Mouse (Mus musculus) midbrain, embryonic 16.5 days (tissue): Measurements from ENCODE around the gene Gulp1. TPM values are rescaled to one million over a fixed set of nuclear protein-coding genes. Genes with fewer than 3 reads are reported as not detected.

ENCODE experiments used
- ATAC-seq: fragments of 200-750 bp; cut with Nextera tagmentation; 2 replicates; pipeline ENCODE4 v1.8.0; 2017; ENCODE audit warnings: moderate TSS enrichment
- H3K27ac ChIP-seq: fragments of 300-500 bp; sonication (generic); 2 replicates; pipeline ENCODE4 v1.5.1; 2014; ENCODE audit warnings: mild to moderate bottlenecking, low read length, mixed read lengths
- H3K27me3 ChIP-seq: fragments of 300-500 bp; sonication (generic); 2 replicates; pipeline ENCODE4 v1.6.1; 2014; ENCODE audit warnings: low read depth, low read length, mixed read lengths; ENCODE audit not compliant: control insufficient read depth, insufficient read depth
- H3K36me3 ChIP-seq: fragments of 300-500 bp; sonication (generic); 2 replicates; pipeline ENCODE4 v1.6.1; 2014; ENCODE audit warnings: mild to moderate bottlenecking, low read length, moderate library complexity, mixed read lengths; ENCODE audit not compliant: control insufficient read depth, insufficient read depth
- H3K4me1 ChIP-seq: fragments of 300-500 bp; sonication (generic); 2 replicates; pipeline ENCODE4 v1.6.1; 2014; ENCODE audit warnings: mild to moderate bottlenecking, low read length, mixed read lengths; ENCODE audit not compliant: control insufficient read depth, insufficient read depth
- H3K4me2 ChIP-seq: fragments of 300-500 bp; sonication (generic); 2 replicates; pipeline ENCODE4 v1.6.1; 2014; ENCODE audit warnings: mild to moderate bottlenecking, low read length, mixed read lengths
- H3K4me3 ChIP-seq: fragments of 300-500 bp; sonication (generic); 2 replicates; pipeline ENCODE4 v1.5.1; 2014; ENCODE audit warnings: low read depth, mild to moderate bottlenecking, low read length, moderate library complexity, mixed read lengths
- H3K9ac ChIP-seq: fragments of 300-500 bp; sonication (generic); 2 replicates; pipeline ENCODE4 v1.6.1; 2014; ENCODE audit warnings: low read depth, low read length, mixed read lengths
- H3K9me3 ChIP-seq: fragments of 300-500 bp; sonication (generic); replicated peaks from 2 replicates; pipeline ENCODE4 v1.6.1; 2014; ENCODE audit warnings: mild to moderate bottlenecking, low read length, mixed read lengths; ENCODE audit not compliant: control insufficient read depth, poor library complexity, severe bottlenecking
- WGBS: fragments of 180-500 bp; shearing (Covaris S2); extraction: QIAGEN DNeasy Blood & Tissue Kit; methylation state at CpG from one replicate; pipeline ENCODE4 v1.1.7; 2014; 5-methylcytosine and 5-hydroxymethylcytosine counted together
- polyA plus RNA-seq: library from polyadenylated mRNA; unstranded; fragments of >200 nt; fragmentation: Nextera tagmentation; extraction: Ambion mirVana; gene quantifications from 2 replicates; pipeline ENCODE4 v1.2.1, GENCODE M21; 2015

Gene Gulp1
- polyA plus RNA-seq = 7.6 TPM in 2 replicates

DNA sequence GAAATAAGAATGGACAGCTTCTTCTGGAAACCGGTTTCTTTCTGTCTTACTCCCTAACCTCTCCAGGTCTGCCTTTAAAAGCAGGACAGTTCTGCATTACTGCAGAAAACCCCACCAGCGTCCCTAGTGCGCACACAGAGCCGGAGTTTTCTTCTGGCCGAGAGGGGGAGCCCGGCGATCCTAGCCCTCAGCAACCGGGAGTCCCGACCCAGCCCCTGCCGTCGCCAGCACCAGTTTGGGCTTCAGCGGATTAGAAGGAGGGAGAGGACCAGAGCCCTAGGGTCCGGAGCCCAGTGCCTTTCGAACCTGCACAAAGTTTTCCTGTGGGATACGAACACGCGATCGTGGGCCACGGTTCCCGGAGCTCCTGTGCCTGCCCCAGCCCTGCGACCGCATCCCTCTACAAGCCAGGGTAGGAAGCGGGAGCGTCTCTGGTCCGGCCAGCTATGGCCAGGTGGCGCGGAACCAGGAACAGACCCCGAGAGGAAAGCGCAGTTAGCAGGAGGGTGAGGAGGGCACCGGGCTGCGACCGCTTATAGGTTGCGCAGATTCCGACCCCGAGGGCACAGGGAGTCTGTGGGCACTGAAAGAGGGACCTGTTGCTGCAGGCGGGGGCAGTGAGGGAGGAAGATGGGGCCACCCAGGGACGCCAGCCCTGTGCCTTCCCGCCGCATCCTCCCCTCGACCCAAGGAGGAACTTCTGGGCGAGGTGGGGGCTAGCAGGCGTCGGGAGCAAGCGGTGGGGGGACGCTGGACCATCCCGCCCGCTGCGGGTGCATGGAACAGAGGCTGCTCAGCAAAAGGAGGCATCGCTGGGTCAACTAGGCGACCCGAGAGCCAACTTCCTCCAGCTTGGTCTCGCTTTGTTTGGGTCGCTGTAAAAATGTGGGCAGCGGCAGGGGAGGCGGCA lies at the start of gene Gulp1:
Gulp1 (plus strand) TSS at position 51 of the 910 bp plus-strand sequence.
- H3K9me3 ChIP-seq = no peaks in the 10 kb centered on the region
- peaks cover 4% of the 10 kb centered on the region for H3K4me1 ChIP-seq
- peak; percentile 86 for ATAC-seq
- H3K27ac ChIP-seq = peak within 1 kb of the TSS; percentile 66
- H3K27me3 ChIP-seq = no peaks in the 10 kb centered on the region
- WGBS = under 1% methylated on average over 52 of the region's 55 CpGs
- H3K36me3 ChIP-seq = no peaks in the 10 kb centered on the region
- peak within 1 kb of the TSS; percentile 61 for H3K4me3 ChIP-seq
- H3K9ac ChIP-seq = peak within 1 kb of the TSS; percentile 67
- H3K4me2 ChIP-seq = peak within 1 kb of the TSS; percentile 85

DNA sequence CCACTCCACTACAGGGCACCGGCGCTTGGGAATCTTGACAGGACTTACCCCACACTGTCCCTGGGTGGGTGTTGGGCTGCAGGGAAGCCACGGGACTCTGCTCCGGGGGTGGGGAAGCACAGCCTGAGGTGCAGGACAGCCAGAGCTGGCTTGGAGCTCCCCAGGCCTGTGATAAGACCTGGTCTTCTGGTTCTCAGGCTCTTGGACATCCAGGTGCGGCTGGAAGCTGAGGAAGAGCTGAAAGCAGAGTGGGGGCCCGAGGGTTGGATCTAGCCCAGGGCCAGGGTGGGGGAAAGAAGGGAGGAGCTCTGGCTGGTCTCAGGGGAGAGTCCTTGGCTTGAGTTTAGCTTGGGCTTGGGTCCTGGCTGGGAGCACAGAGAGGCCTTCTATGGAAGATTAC lies 1.1 kb upstream of the Gulp1 start:
- no peak for ATAC-seq
- WGBS = 80% methylated on average over 6 of the region's 6 CpGs
- no peaks in the 10 kb centered on the region for H3K36me3 ChIP-seq
- H3K27me3 ChIP-seq = no peaks in the 10 kb centered on the region
- no peak overlapping the region for H3K27ac ChIP-seq
- no peak overlapping the region for H3K9ac ChIP-seq
- H3K9me3 ChIP-seq = no peaks in the 10 kb centered on the region
- no peak overlapping the region for H3K4me3 ChIP-seq
- peaks cover 4% of the 10 kb centered on the region for H3K4me1 ChIP-seq
- H3K4me2 ChIP-seq = no peak overlapping the region

GRCm38 (mm10) chr1:44552371-44552841 lies 1.1 kb downstream of the Gulp1 start:
- Histone ChIP-seq H3K9me3 (no peaks in the 10 kb centered on the region), H3K27ac (peak overlapping the region; percentile 66; the same call in 1 of the 2 replicates), H3K4me1 (peaks cover 4% of the 10 kb centered on the region), H3K9ac (peak overlapping the region; percentile 67), H3K4me3 (peak overlapping the region; percentile 61), H3K4me2 (peak overlapping the region; percentile 85), H3K36me3 (no peaks in the 10 kb centered on the region), H3K27me3 (no peaks in the 10 kb centered on the region)
- WGBS = 5% methylated on average over 15 of the region's 15 CpGs
- ATAC-seq = peak; percentile 79

DNA sequence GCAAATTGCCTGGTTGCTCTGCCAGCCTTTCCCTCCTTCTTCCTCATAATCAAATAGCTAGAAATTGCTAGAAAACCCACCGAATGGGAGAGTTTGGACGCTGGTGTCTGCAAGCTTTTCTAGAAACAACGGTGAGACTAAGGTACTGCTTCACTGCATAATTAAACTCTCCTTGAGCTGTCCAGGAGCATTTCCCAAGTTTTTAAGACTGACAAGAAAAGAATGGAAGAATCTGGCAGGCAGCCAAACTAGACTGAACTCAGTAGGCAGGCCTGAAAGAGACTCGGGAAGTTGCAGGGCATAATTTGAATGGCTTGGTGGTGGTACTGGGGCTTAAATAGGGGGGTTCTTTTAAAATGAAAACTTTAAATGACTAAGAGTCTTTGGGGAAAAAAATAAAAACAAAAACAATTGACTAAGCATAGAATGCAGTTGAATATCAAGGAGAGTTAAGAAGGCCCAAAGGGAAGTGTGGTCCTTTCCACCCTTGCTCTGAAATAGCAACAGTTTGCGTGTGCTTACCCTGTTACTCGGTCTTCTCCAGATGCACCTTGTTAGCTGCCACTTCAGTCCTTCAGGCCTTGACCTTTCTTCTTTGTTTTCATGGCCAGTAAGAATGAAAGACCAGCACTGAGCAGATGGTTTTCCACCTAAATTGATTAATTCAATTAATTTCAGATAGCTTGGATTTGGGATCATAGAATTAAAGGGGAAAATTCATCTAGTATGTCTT lies 2.0 kb downstream of the Gulp1 start:
- peak; percentile 18; the same call in 1 of the 2 replicates for ATAC-seq
- no peak overlapping the region for H3K9ac ChIP-seq
- 12% methylated on average over 6 of the region's 6 CpGs for WGBS
- H3K9me3 ChIP-seq = no peaks in the 10 kb centered on the region
- H3K4me1 ChIP-seq = peaks cover 4% of the 10 kb centered on the region
- peak overlapping the region; percentile 85 for H3K4me2 ChIP-seq
- H3K4me3 ChIP-seq = no peak overlapping the region
- no peaks in the 10 kb centered on the region for H3K36me3 ChIP-seq
- H3K27ac ChIP-seq = peak overlapping the region; percentile 26; the same call in 1 of the 2 replicates
- H3K27me3 ChIP-seq = no peaks in the 10 kb centered on the region

DNA sequence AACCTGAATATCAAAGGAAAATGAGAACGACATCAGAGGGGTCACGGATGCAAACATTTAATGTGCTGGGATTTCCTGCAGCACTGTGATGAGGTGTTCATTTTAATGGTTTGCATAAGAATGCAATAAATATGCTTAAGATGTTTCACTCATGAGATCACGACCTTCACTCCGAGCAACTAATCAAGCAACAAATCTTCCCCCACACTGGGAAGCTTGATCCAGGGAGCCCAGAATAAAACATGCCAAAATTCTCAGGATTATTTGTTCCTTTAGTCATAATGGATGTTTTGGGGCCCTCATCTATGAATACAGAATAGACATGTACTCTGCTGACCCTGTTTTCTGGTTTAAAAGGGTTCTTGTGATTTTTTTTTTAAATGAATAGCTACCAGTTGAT lies 16.1 kb downstream of the Gulp1 start:
- Histone ChIP-seq H3K4me2 (no peak overlapping the region), H3K4me1 (no peaks in the 10 kb centered on the region), H3K4me3 (no peak overlapping the region), H3K9ac (no peak overlapping the region), H3K36me3 (no peaks in the 10 kb centered on the region), H3K27ac (no peak overlapping the region), H3K9me3 (no peaks in the 10 kb centered on the region), H3K27me3 (no peaks in the 10 kb centered on the region)
- WGBS = 66% methylated on average over 4 of the region's 4 CpGs
- ATAC-seq = no peak

DNA sequence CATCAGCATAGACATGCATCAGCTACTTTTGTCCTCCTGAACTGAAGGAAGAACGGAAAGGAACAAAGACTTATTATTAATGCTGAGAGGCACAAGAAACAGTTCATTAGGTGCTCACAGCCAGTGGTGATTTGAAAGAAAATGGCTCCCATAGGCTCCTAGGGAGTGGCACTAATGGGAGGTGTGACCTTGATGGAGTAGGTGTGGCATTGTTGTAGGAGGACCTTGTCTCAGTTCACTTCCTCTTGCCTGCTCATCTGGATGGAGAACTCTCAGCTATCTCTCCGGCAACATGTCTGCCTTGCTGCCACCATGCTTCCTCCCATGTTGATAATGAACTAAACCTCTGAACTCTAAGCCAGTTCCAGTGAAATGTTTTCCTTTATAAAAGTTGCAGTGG lies 17.0 kb downstream of the Gulp1 start:
- no peaks in the 10 kb centered on the region for H3K27me3 ChIP-seq
- no peak overlapping the region for H3K4me3 ChIP-seq
- no peak overlapping the region for H3K27ac ChIP-seq
- H3K9ac ChIP-seq = no peak overlapping the region
- ATAC-seq = no peak
- 69% methylated on average over 2 of the region's 2 CpGs for WGBS
- H3K9me3 ChIP-seq = no peaks in the 10 kb centered on the region
- H3K4me1 ChIP-seq = no peaks in the 10 kb centered on the region
- no peaks in the 10 kb centered on the region for H3K36me3 ChIP-seq
- H3K4me2 ChIP-seq = no peak overlapping the region

DNA sequence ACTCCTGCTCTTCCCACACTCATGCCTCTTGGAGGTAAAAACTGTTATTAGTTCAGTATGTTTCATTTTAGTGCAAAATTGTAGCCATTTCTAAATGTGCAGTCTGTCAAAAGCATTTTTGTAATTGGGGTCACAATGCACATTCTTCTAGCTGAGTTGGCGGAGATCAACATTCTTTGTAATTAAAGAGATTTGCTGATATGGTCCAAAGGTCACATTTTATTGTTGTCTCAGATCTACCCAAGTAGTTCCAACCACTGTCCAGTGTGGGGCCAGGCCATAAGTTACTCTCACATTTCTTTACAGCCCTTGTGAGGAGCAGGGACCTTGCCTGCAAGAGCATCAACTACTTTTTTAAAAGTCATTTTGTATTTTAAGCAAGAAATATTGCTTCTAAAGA lies 24.7 kb downstream of the Gulp1 start:
- no peak overlapping the region for H3K9ac ChIP-seq
- H3K36me3 ChIP-seq = no peaks in the 10 kb centered on the region
- ATAC-seq = no peak
- no peak overlapping the region for H3K4me3 ChIP-seq
- no peaks in the 10 kb centered on the region for H3K4me1 ChIP-seq
- WGBS = 61% methylated on average over 1 of the region's 1 CpGs
- H3K27ac ChIP-seq = no peak overlapping the region
- H3K9me3 ChIP-seq = peaks cover 4% of the 10 kb centered on the region; the same call in 1 of the 2 replicates
- no peaks in the 10 kb centered on the region for H3K27me3 ChIP-seq
- H3K4me2 ChIP-seq = no peak overlapping the region

- ATAC-seq = no peak
Measured at GRCm38 (mm10) chr1:44576610-44577009, 25.3 kb downstream of the Gulp1 start.

More at GRCm38 (mm10) chr1:44576610-44577009, 25.3 kb downstream of the Gulp1 start:
- 86% methylated on average over 2 of the region's 2 CpGs for WGBS
- Histone ChIP-seq H3K9ac (no peak overlapping the region), H3K36me3 (no peaks in the 10 kb centered on the region), H3K27ac (no peak overlapping the region), H3K4me2 (no peak overlapping the region), H3K27me3 (no peaks in the 10 kb centered on the region), H3K4me1 (no peaks in the 10 kb centered on the region), H3K4me3 (no peak overlapping the region), H3K9me3 (peaks cover 4% of the 10 kb centered on the region; the same call in 1 of the 2 replicates)
